Mouse (Mus musculus) megakaryocyte, adult 5-6 weeks (primary cell): ENCODE data around the gene 4930451I11Rik. TPM values are rescaled to one million over a fixed set of nuclear protein-coding genes. Genes with fewer than 3 reads are reported as not detected.

Source experiments
- ATAC-seq: 2 replicates; pipeline ENCODE4 v1.8.0; 2016; ENCODE audit warnings: mild to moderate bottlenecking, inconsistent platforms; ENCODE audit not compliant: poor library complexity, severe bottlenecking
- total RNA-seq, 2 experiments: library from RNA; stranded (forward) in 1 of 2; stranded (reverse) in 1 of 2; fragments of 153-499, 151-499 nt in 1 of 2; fragments of 221-1000, 200-1000 nt in 1 of 2; gene quantifications; 2 replicates each; pipeline versions ENCODE4 v1.2.3 to v1.2.4; 2015 to 2017

The 4930451I11Rik gene
- total RNA-seq, 2 experiments from 2014 or later, result not detected

GRCm38 (mm10) chr7:126843276-126843675 lies 11.8 kb upstream of the 4930451I11Rik start:
- no peak for ATAC-seq

GRCm38 (mm10) chr7:126833294-126833693 lies 1.9 kb upstream of the 4930451I11Rik start:
- ATAC-seq, result no peak

- ATAC-seq, result peak; percentile 98
Observed at GRCm38 (mm10) chr7:126832036-126832598, 678 bp upstream of the 4930451I11Rik start.

GRCm38 (mm10) chr7:126825952-126826351 lies 5.5 kb downstream of the 4930451I11Rik start:
- ATAC-seq, result no peak

- ATAC-seq, result no peak
Observed at GRCm38 (mm10) chr7:126825403-126825802, 6.0 kb downstream of the 4930451I11Rik start.

GRCm38 (mm10) chr7:126823940-126824339 lies 7.5 kb downstream of the 4930451I11Rik start:
- ATAC-seq, result no peak

GRCm38 (mm10) chr7:126823202-126823711 lies 8.2 kb downstream of the 4930451I11Rik start:
- ATAC-seq, result no peak

GRCm38 (mm10) chr7:126822741-126823140 lies 8.7 kb downstream of the 4930451I11Rik start:
- no peak for ATAC-seq

GRCm38 (mm10) chr7:126821835-126822511 lies 9.5 kb downstream of the 4930451I11Rik start:
- peak; percentile 91 for ATAC-seq

GRCm38 (mm10) chr7:126818818-126819217 lies 12.6 kb downstream of the 4930451I11Rik start:
- ATAC-seq, result no peak

GRCm38 (mm10) chr7:126817595-126817994 lies 13.8 kb downstream of the 4930451I11Rik start:
- no peak for ATAC-seq

GRCm38 (mm10) chr7:126816494-126816893 lies 14.9 kb downstream of the 4930451I11Rik start:
- ATAC-seq, result no peak

- no peak for ATAC-seq
Observed at GRCm38 (mm10) chr7:126815726-126816222, 15.7 kb downstream of the 4930451I11Rik start.

GRCm38 (mm10) chr7:126809723-126810369 lies 21.6 kb downstream of the 4930451I11Rik start:
- ATAC-seq, result no peak

GRCm38 (mm10) chr7:126808703-126809455 lies 22.6 kb downstream of the 4930451I11Rik start:
- ATAC-seq, result peak; percentile 93

GRCm38 (mm10) chr7:126807405-126807804 lies 24.0 kb downstream of the 4930451I11Rik start:
- no peak for ATAC-seq

- ATAC-seq, result no peak
Observed at GRCm38 (mm10) chr7:126806956-126807355, 24.5 kb downstream of the 4930451I11Rik start.

GRCm38 (mm10) chr7:126803751-126804150 lies 27.7 kb downstream of the 4930451I11Rik start:
- ATAC-seq, result no peak

- ATAC-seq, result no peak
Observed at GRCm38 (mm10) chr7:126803181-126803580, 28.3 kb downstream of the 4930451I11Rik start.

- ATAC-seq, result no peak
Observed at GRCm38 (mm10) chr7:126802134-126802889, 29.1 kb downstream of the 4930451I11Rik start.
